Mouse (Mus musculus) heart, postnatal 0 days (tissue): ENCODE data around the gene Cdc42bpb.

ENCODE experiments used
- CTCF ChIP-seq: IDR thresholded peaks from 2 replicates; pipeline ENCODE4 v1.5.1; 2016; ENCODE audit warnings: antibody characterized with exemption, control low read depth, low read depth
- EP300 ChIP-seq: IDR thresholded peaks from 2 replicates; pipeline ENCODE4 v1.6.1; 2016; ENCODE audit warnings: antibody characterized with exemption, low read depth

GRCm38 (mm10) chr12:111329281-111329680 is 48.2 kb downstream of the Cdc42bpb start:
- TF ChIP-seq CTCF = no peak
- TF ChIP-seq EP300 = no peak
